Mouse (Mus musculus) layer of hippocampus, postnatal 25 days (tissue): ENCODE data around the gene Fancd2os. TPM values are rescaled to one million over a fixed set of nuclear protein-coding genes. Genes with fewer than 3 reads are reported as not detected.
A peak's percentile ranks its signal among the peaks of the same experiment; 100 is the strongest.

Source experiments
- DNase-seq, 2 experiments: peaks; one replicate each; pipeline ENCODE4 v3.0.0; 2022; ENCODE audit warnings: mixed read lengths in 2 of 2, low spot score in 1 of 2; ENCODE audit errors: extremely low spot score in 1 of 2
- total RNA-seq, 2 experiments: library from RNA; stranded (reverse); gene quantifications; 2 replicates each; pipeline ENCODE4 v1.2.3; 2021

Gene Fancd2os
- total RNA-seq: under 1 TPM; 0.20 to 0.80 TPM

- no peak for DNase-seq
These were observed at the start of gene Fancd2os for GRCm38 (mm10) chr6:113600543-113601139. Gene Fancd2os (minus strand): TSS chr6:113600715.

- no peak for DNase-seq
These were observed 49.7 kb upstream of the Fancd2os start for GRCm38 (mm10) chr6:113650197-113650640.

GRCm38 (mm10) chr6:113649346-113650196 is 49.1 kb upstream of the Fancd2os start:
- DNase-seq: no peak

GRCm38 (mm10) chr6:113644808-113645207 is 44.3 kb upstream of the Fancd2os start:
- DNase-seq: no peak

- DNase-seq: no peak
These were observed 43.5 kb upstream of the Fancd2os start for GRCm38 (mm10) chr6:113643967-113644366.

- no peak for DNase-seq
These were observed 42.5 kb upstream of the Fancd2os start for GRCm38 (mm10) chr6:113643021-113643420.

- no peak for DNase-seq
These were observed 42.1 kb upstream of the Fancd2os start for GRCm38 (mm10) chr6:113642605-113643004.

GRCm38 (mm10) chr6:113639201-113639600 is 38.7 kb upstream of the Fancd2os start:
- no peak for DNase-seq

GRCm38 (mm10) chr6:113638302-113639040 is 38.0 kb upstream of the Fancd2os start, which contains the start of gene Irak2:
Gene Irak2 (plus strand): TSS chr6:113638467.
- peak; percentile 84 to 95 for DNase-seq

GRCm38 (mm10) chr6:113632863-113633262 is 32.3 kb upstream of the Fancd2os start:
- DNase-seq: no peak

- no peak for DNase-seq
These were observed 29.8 kb upstream of the Fancd2os start for GRCm38 (mm10) chr6:113630322-113630721.

GRCm38 (mm10) chr6:113624989-113625770 is 24.7 kb upstream of the Fancd2os start:
- DNase-seq: no peak

GRCm38 (mm10) chr6:113623941-113624751 is 23.6 kb upstream of the Fancd2os start, which contains the start of gene Vhl:
Gene Vhl (plus strand): TSS chr6:113623959.
- DNase-seq: peak; percentile 73 to 80

- DNase-seq: no peak
These were observed 22.9 kb upstream of the Fancd2os start for GRCm38 (mm10) chr6:113623386-113623785.

GRCm38 (mm10) chr6:113615489-113615888 is 15.0 kb upstream of the Fancd2os start:
- no peak for DNase-seq

GRCm38 (mm10) chr6:113614997-113615396 is 14.5 kb upstream of the Fancd2os start:
- no peak for DNase-seq

GRCm38 (mm10) chr6:113614152-113614551 is 13.6 kb upstream of the Fancd2os start:
- DNase-seq: no peak

- DNase-seq: no peak
These were observed 11.9 kb upstream of the Fancd2os start for GRCm38 (mm10) chr6:113612258-113612969.

- DNase-seq: no peak
These were observed 8.8 kb upstream of the Fancd2os start for GRCm38 (mm10) chr6:113609293-113609692.
